12 mouse cellular contexts compared by ENCODE assay signal in the genomic region with DNA sequence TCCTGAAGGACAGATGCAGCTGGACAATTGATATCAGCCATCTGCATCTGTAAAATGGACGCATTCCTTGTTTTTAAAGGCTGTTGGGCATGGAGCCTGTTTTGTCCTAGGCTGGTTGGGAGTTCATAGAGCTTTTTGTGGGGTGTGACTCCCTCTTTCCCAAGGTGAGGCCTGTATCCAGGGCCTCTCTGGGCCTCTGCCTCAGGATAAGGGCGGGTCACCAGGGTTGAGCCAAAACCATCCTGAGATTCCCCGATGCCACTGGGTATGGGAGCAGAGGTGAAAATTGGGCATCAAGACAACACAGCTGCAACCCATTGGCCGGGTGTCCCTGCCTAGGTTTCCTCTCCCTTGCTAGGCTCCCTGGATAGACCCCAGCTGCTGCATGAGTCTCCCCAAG. TPM values are rescaled to one million over a fixed set of nuclear protein-coding genes. Genes with fewer than 3 reads are reported as not detected.
A peak's percentile ranks its signal among the peaks of the same experiment; 100 is the strongest.
DNase-seq lines count a peak whose midpoint lies in the region; ATAC-seq and TF ChIP-seq lines count a peak whose summit lies in the region.
"Had no signal": no experiment of that assay in that cellular context is flagged by ENCODE, and none has a peak within 500 bp of the region (broad histone marks: within the 10 kb centered on the region; RNA-seq: fewer than 3 reads in every experiment).

No protein-coding gene starts in this region.

- H3K9me3 ChIP-seq in heart, embryonic 12.5 days (replicated peaks) = no peaks in the 10 kb centered on the region
- H3K9me3 ChIP-seq in hindbrain, embryonic 14.5 days (ENCODE audit: control insufficient read depth, low read length) = no peaks in the 10 kb centered on the region
- no peaks in the 10 kb centered on the region for H3K9me3 ChIP-seq in neural tube, embryonic 13.5 days
- H3K9me3 ChIP-seq: liver, embryonic 12.5 days had no signal

- intact Hi-C loops in heart, postnatal 36 days (cut with DNase I) = no loop called here
- intact Hi-C loops in gastrocnemius, postnatal 14 days (cut with DNase I; ENCODE audit: low total_unique reads) = no loop called here

- TF ChIP-seq POLR2A in liver, adult 2 months (IDR thresholded peaks at IDR 0.05; ENCODE audit: extremely low read depth, insufficient read depth, low read length) = no peak

- WGBS in heart, embryonic 12.5 days = 81% methylated on average over 4 of the region's 4 CpGs
- 8% methylated on average over 4 of the region's 4 CpGs for WGBS in liver, adult 2 months
- WGBS in hindbrain, embryonic 14.5 days = 72% methylated on average over 4 of the region's 4 CpGs
- 65% methylated on average over 4 of the region's 4 CpGs for WGBS in neural tube, embryonic 13.5 days

- H3K4me3 ChIP-seq in heart, embryonic 12.5 days = no peak overlapping the region
- H3K4me3 ChIP-seq in liver, adult 2 months (ENCODE audit: insufficient read depth, low read depth, low read length) = peak overlapping the region; percentile 41
- H3K4me3 ChIP-seq in hindbrain, embryonic 14.5 days (replicated peaks; ENCODE audit: low read length) = no peak overlapping the region
- H3K4me3 ChIP-seq in neural tube, embryonic 13.5 days = no peak overlapping the region
- H3K4me3 ChIP-seq: liver, embryonic 12.5 days had no signal

- peak overlapping the region; percentile 12; the same call in 1 of the 2 replicates for H3K9ac ChIP-seq in heart, embryonic 12.5 days
- H3K9ac ChIP-seq in liver, adult 2 months (ENCODE audit: low read depth, low read length) = peak overlapping the region; percentile 94
- H3K9ac ChIP-seq in hindbrain, embryonic 14.5 days = peak overlapping the region; percentile 0
- peak overlapping the region; percentile 47; the same call in 1 of the 2 replicates for H3K9ac ChIP-seq in neural tube, embryonic 13.5 days
- H3K9ac ChIP-seq: forebrain, postnatal 0 days; liver, embryonic 12.5 days had no signal

- H3K4me2 ChIP-seq in heart, embryonic 12.5 days = no peak overlapping the region
- no peak overlapping the region for H3K4me2 ChIP-seq in hindbrain, embryonic 14.5 days (replicated peaks)
- no peak overlapping the region for H3K4me2 ChIP-seq in neural tube, embryonic 13.5 days
- H3K4me2 ChIP-seq: liver, embryonic 12.5 days had no signal

- H3K4me1 ChIP-seq in heart, embryonic 12.5 days (replicated peaks) = peaks cover 84% of the 10 kb centered on the region
- H3K4me1 ChIP-seq in liver, adult 2 months (ENCODE audit: control insufficient read depth, insufficient read depth, low read length) = peaks cover 59% of the 10 kb centered on the region
- peaks cover 65% of the 10 kb centered on the region for H3K4me1 ChIP-seq in hindbrain, embryonic 14.5 days (replicated peaks; ENCODE audit: control insufficient read depth, insufficient read depth, low read length)
- peaks cover 81% of the 10 kb centered on the region for H3K4me1 ChIP-seq in neural tube, embryonic 13.5 days (replicated peaks)

- H3K27ac ChIP-seq in heart, embryonic 12.5 days (ENCODE audit: poor library complexity, severe bottlenecking) = no peak overlapping the region
- H3K27ac ChIP-seq in liver, adult 2 months (replicated peaks; ENCODE audit: insufficient read depth, low read depth, low read length) = peak overlapping the region; percentile 97
- H3K27ac ChIP-seq in hindbrain, embryonic 14.5 days = 0 out of 2 replicates have a peak overlapping the region, but pooled peaks have one; percentile 18
- H3K27ac ChIP-seq in neural tube, embryonic 13.5 days (replicated peaks) = peak overlapping the region; percentile 82
- H3K27ac ChIP-seq: liver, embryonic 12.5 days had no signal

- no peak for ATAC-seq in heart, embryonic 12.5 days (ENCODE audit: insufficient number of reproducible peaks, low FRiP score)
- no peak for ATAC-seq in hindbrain, embryonic 14.5 days (ENCODE audit: low FRiP score)
- ATAC-seq in neural tube, embryonic 13.5 days (ENCODE audit: low read depth) = no peak
- no peak for ATAC-seq in erythroid progenitor cell, adult 5-6 weeks (replicated peaks; ENCODE audit: low FRiP score, poor library complexity, severe bottlenecking)
- ATAC-seq: liver, embryonic 12.5 days had no signal

- no peak for DNase-seq in heart, postnatal 36 days
- DNase-seq in liver, adult 2 months (ENCODE audit: extremely low read depth, low read depth, low spot score) = peak; percentile 64
- no peak for DNase-seq in liver
- no peak for DNase-seq in hindbrain, embryonic 14.5 days (ENCODE audit: low spot score)
- no peak for DNase-seq in gastrocnemius, postnatal 14 days
- DNase-seq: cerebellum, adult 18-20 months; embryo, embryonic 11 days had no signal

- peaks cover 85% of the 10 kb centered on the region for H3K79me2 ChIP-seq in liver, adult 2 months (ENCODE audit: control insufficient read depth, insufficient read depth, low read length)

- H3K36me3 ChIP-seq in heart, embryonic 12.5 days = no peaks in the 10 kb centered on the region
- no peaks in the 10 kb centered on the region for H3K36me3 ChIP-seq in liver, adult 2 months (ENCODE audit: control insufficient read depth, insufficient read depth, low read length)
- no peaks in the 10 kb centered on the region for H3K36me3 ChIP-seq in hindbrain, embryonic 14.5 days (replicated peaks; ENCODE audit: control insufficient read depth, insufficient read depth)
- no peaks in the 10 kb centered on the region for H3K36me3 ChIP-seq in neural tube, embryonic 13.5 days
- H3K36me3 ChIP-seq: liver, embryonic 12.5 days had no signal

- no peaks in the 10 kb centered on the region for H3K27me3 ChIP-seq in heart, embryonic 12.5 days (replicated peaks)
- no peaks in the 10 kb centered on the region for H3K27me3 ChIP-seq in liver, adult 2 months (ENCODE audit: control insufficient read depth, insufficient read depth, low read length)
- no peaks in the 10 kb centered on the region for H3K27me3 ChIP-seq in hindbrain, embryonic 14.5 days (ENCODE audit: control insufficient read depth, insufficient read depth, low read length)
- peaks cover 4% of the 10 kb centered on the region; the same call in 1 of the 2 replicates for H3K27me3 ChIP-seq in neural tube, embryonic 13.5 days

- no peak for TF ChIP-seq CTCF in liver, adult 2 months (IDR thresholded peaks at IDR 0.05; ENCODE audit: low read depth, low read length)

RNA-seq across cellular contexts. Expression of a gene that starts 5.2 kb away (rescaled TPM):
- polyA plus RNA-seq in heart, embryonic 12.5 days (2016; fragmentation: Nextera tagmentation; extraction: Ambion mirVana) = 7.8 and 8.6 TPM in 2 replicates
- total RNA-seq in heart, postnatal 36 days (2021) = 10 to 100 TPM; 52.8 to 53.8 TPM
- total RNA-seq in liver, adult 2 months (2014; rRNA removed) = 108 and 124 TPM in 2 replicates
- 303 and 313 TPM in 2 replicates for polyA plus RNA-seq in liver, adult 2 months (2012; rRNA removed)
- polyA plus RNA-seq in hindbrain, embryonic 14.5 days (2014; fragmentation: Nextera tagmentation; extraction: Ambion mirVana) = 2.4 and 2.7 TPM in 2 replicates
- polyA plus RNA-seq in neural tube, embryonic 13.5 days (2015; fragmentation: Nextera tagmentation; extraction: Ambion mirVana) = 3.2 and 4.7 TPM in 2 replicates
- total RNA-seq in erythroid progenitor cell, adult 5-6 weeks (2015; ENCODE audit: low replicate concordance) = 1.7 and 2.2 TPM in 2 replicates
- 1.7 and 3.6 TPM in 2 replicates for total RNA-seq in erythroid progenitor cell, adult 5-6 weeks (2017; ENCODE audit: low replicate concordance)
- total RNA-seq in gastrocnemius, postnatal 14 days (2021) = 10 to 100 TPM; 48.4 to 53.6 TPM

Comparison
In these comparisons a context has a peak if more than half of its experiments do, and no peak if none do; other contexts are left out.
1. H3K9ac ChIP-seq: peak in every context shown above with its lines; median percentile 94 in liver, adult 2 months; 47 in neural tube, embryonic 13.5 days; 12 in heart, embryonic 12.5 days; 0 in hindbrain, embryonic 14.5 days.
2. RNA of a gene that starts 5.2 kb away (total RNA-seq): 108 to 124 TPM in liver, adult 2 months, 52.8 to 53.8 TPM in heart, postnatal 36 days and 48.4 to 53.6 TPM in gastrocnemius, postnatal 14 days; 1.7 to 3.6 TPM in erythroid progenitor cell, adult 5-6 weeks; every median in the first group is over 10 times any median in the second.